Mouse (Mus musculus) ES-E14 (cell line): ENCODE measurements around the gene Fbxl18.

Experiments used
- CHD2 ChIP-seq: IDR thresholded peaks from 2 replicates; pipeline ENCODE4 v1.6.1; 2014; ENCODE audit warnings: mild to moderate bottlenecking, low read depth, low read length, inconsistent platforms
- HCFC1 ChIP-seq: IDR thresholded peaks from 2 replicates; pipeline ENCODE4 v1.6.1; 2012; ENCODE audit warnings: low read length, inconsistent platforms, borderline replicate concordance; ENCODE audit not compliant: insufficient read depth
- MAFK ChIP-seq: IDR thresholded peaks from 2 replicates; pipeline ENCODE4 v1.6.1; 2014; ENCODE audit warnings: mild to moderate bottlenecking, low read depth, low read length, inconsistent platforms; ENCODE audit not compliant: insufficient read depth
- ZC3H11A ChIP-seq: IDR thresholded peaks from 2 replicates; pipeline ENCODE4 v1.6.1; 2012; ENCODE audit warnings: low read depth, mild to moderate bottlenecking, inconsistent platforms, low read length, borderline replicate concordance
- ZNF384 ChIP-seq: IDR thresholded peaks from 2 replicates; pipeline ENCODE4 v1.6.1; 2012; ENCODE audit warnings: low read depth, low read length, inconsistent platforms

DNA sequence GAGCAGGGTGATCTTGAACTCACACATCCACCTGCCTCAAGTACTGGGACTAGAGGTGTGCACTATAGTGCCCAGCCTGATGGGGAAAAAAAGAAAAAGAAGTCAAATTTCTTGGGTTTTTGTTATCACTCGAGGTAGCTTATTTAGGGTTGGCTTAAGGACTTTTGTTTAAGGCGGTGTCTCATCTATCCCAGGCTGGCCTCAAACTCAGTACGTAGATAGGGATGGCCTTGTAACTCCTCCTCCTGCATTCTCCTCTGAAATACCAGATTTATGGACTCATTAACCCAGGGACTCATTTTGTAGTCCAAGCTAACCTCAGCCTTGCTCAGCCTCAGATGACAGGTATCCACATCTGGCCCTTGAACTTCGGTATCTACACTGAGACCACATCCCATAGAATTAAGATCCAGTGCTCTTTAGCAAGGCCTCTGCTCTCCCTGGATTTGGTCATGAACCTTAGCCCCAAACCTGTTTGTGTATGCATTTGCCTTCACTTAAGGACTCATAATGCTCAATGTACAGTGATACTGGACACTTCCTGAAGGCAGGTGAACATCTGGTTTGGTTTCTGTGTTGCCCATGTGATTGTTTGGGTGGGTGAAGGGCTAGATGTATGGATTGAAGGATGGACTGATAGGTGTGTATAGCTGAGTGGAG, 6.8 kb upstream of the Fbxl18 start:
- TF ChIP-seq HCFC1 (no peak), CHD2 (peak; percentile 69), MAFK (no peak), ZC3H11A (no peak), ZNF384 (no peak)
